Mouse (Mus musculus) liver, embryonic 14.5 days (tissue): ENCODE measurements at regions not wholly inside any gene's neighbourhood (a gene's known extent, or its start where the extent isn't known, plus 50 kb on each side); places are given as distances from the start of the nearest gene placed in this dataset.

Experiments used
- CTCF ChIP-seq: IDR thresholded peaks from 2 replicates; pipeline ENCODE4 v1.5.1; 2016; ENCODE audit warnings: antibody characterized with exemption, low read depth, control low read depth
- EP300 ChIP-seq: IDR thresholded peaks from 2 replicates; pipeline ENCODE4 v1.6.1; 2016; ENCODE audit warnings: antibody characterized with exemption, low read depth

DNA sequence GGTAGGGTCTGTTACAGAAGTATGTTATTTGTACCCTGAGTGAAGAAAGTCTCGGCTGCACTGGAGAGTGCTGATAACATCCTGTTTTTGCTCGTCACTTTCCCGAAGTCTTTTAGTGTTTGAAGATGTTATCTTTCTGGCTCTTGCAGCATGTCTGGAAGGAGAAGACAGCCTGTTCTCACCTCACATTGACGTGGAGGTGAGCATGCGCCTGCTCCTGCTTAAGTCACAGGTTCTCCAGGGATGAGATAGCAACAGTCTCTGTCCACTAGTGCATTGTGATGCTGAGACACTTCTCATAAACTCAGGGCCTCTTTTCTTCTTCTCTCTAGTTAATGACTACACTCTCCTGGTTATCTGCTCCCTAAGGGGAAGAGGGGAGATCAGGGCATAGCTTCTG lies 113.3 kb downstream of the Klf5 start:
- TF ChIP-seq CTCF = no peak
- no peak for TF ChIP-seq EP300
